Mouse (Mus musculus): ENCODE results near the gene Fam117a.
A peak's percentile ranks its signal among the peaks of the same experiment; 100 is the strongest.

Gene Fam117a

GRCm38 (mm10) chr11:95336568-95337128 is at the start of gene Fam117a:
TSS of gene Fam117a (plus strand) at chr11:95337018.
- DNase-seq (ENCODE audit: low spot score), result peak; percentile 83

DNA sequence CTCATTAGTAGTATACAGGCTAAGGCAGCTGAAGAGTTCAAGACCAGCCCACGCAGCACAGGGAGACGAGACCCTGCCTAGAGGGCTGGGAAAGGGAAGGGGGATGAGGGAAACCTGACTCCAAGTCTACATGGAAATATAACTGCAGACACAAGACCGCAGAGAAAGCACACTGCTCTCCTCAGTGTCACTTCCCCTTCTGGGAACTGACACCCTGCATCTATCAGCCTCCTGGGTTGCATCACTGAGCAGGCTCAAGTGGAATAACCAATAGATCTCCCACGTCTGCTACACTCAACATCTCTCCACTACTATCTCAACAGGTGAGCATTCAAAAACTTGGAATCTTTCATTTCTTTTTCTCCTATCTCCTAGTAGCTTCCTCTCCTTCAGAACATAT is 44.8 kb upstream of the Fam117a start:
- DNase-seq (ENCODE audit: low spot score), result no peak

GRCm38 (mm10) chr11:95293017-95293624 is 43.7 kb upstream of the Fam117a start:
- DNase-seq (ENCODE audit: low spot score), result no peak

DNA sequence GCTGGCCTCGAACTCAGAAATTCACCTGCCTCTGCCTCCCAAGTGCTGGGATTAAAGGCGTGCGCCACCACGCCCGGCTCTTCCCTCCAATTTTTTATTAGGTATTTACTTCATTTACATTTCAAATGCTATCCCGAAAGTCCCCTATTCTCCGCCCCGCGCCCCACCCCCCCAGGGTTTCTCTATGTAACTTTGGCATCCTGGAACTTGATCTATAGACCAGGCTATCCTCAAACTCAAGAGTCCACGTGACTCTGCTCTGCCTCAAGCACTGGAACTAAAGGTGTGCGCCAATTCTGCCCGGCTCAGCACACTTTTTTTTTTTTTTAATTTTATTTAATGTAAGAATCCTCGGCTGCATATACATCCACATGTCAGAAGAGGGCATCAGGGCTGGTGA is 41.1 kb upstream of the Fam117a start:
- DNase-seq (ENCODE audit: low spot score), result no peak

- no peak for DNase-seq (ENCODE audit: low spot score)
These were observed 38.7 kb upstream of the Fam117a start for GRCm38 (mm10) chr11:95298146-95298545.

DNA sequence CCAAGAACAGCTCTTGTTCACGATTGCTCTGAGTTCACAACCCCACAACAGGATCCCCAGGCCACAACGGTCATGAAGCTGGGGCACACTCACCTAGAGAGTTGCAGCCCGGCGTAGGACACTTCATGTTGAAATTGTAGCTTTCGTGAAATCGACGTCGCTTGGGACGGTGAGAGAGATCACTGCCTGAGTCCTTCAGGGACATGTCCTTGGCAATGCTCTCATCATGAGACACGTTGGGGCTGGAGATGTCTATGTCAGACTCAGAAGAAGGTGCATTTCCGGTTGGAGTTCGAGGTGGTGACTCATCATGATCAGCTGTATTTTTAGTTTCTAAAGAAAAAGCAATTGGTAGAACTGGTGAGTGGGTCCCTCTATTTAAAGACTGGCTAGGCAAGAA is 36.9 kb upstream of the Fam117a start:
- DNase-seq (ENCODE audit: low spot score), result no peak

GRCm38 (mm10) chr11:95301772-95302171 is 35.0 kb upstream of the Fam117a start:
- DNase-seq (ENCODE audit: low spot score), result no peak

DNA sequence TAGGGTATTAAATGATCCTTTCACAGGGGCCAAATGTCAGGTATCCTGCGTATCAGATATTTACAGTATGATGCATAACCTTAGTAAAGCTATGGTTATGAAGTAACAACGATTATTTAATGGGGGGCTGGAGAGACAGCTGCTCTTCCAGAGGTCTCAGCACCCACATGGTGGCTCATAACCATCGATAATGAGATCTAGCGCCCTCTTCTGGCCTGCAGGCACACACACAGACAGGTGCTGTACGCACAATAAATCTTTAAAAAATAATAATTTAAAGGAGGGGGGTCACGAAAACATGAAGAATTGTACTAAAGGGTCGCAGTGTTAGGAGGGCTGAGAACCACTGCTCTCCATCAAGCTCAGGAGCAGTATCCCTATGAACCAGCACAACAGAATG is 31.2 kb upstream of the Fam117a start:
- no peak for DNase-seq (ENCODE audit: low spot score)

GRCm38 (mm10) chr11:95307526-95307925 is 29.3 kb upstream of the Fam117a start:
- no peak for DNase-seq (ENCODE audit: low spot score)

DNA sequence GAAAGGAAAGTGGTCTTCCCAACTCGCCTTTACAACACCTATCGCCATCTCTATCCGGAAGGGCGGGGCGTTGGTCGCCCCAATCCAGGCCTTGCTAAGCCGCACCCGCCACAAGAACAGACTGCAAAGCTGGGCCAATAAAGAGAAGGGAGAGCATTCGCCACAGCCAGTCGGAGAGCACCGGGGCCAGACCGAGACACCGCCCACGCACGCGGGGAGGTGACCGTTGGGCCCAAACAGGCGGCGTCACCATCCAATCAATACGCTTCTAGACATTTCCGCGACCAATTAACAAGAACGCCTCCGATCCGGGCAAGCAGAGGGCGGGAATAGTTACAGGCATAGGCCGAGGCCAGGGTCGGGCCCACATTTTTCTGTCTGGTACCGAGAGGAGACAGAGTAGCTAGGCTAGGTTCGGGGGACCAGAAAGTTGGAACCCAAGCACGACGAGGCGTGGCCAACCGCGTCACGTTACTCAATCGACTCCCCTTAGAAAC is 27.3 kb upstream of the Fam117a start:
- peak; percentile 97 for DNase-seq (ENCODE audit: low spot score)

DNA sequence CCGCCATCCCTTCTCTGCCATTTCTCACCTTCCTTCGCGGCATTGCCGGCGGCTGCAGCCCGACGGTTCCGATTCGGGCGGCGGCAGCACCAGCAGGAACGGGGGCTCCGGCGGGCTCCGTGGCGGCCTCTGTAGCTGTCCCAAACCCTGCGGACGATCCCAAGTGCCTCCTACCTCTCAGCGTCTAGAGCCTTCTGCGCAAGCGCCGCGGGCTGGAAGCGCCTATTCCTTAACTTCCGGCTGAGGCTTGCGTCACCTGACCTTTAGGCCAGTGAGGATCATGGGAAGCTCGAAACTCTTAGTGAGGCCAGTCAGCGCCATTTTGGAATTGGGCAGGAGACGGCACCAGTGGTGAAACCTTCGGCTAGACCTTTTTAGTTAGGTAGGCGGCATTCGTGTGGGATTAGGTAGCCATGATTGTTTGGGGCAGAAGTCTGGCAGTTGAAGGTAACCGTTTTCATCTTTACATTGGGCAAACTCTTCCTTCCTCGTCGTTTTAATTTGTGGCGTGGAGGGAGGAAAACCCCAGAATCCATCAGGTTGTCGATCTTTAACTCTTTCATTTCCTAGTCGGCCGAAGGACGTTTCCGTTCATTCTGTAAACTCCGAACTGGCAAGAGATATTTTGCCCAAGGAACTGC is 26.7 kb upstream of the Fam117a start, which contains the start of gene Kat7:
Kat7 (minus strand) TSS at position 240 of the 641 bp plus-strand sequence.
- DNase-seq (ENCODE audit: low spot score), result peak; percentile 95

DNA sequence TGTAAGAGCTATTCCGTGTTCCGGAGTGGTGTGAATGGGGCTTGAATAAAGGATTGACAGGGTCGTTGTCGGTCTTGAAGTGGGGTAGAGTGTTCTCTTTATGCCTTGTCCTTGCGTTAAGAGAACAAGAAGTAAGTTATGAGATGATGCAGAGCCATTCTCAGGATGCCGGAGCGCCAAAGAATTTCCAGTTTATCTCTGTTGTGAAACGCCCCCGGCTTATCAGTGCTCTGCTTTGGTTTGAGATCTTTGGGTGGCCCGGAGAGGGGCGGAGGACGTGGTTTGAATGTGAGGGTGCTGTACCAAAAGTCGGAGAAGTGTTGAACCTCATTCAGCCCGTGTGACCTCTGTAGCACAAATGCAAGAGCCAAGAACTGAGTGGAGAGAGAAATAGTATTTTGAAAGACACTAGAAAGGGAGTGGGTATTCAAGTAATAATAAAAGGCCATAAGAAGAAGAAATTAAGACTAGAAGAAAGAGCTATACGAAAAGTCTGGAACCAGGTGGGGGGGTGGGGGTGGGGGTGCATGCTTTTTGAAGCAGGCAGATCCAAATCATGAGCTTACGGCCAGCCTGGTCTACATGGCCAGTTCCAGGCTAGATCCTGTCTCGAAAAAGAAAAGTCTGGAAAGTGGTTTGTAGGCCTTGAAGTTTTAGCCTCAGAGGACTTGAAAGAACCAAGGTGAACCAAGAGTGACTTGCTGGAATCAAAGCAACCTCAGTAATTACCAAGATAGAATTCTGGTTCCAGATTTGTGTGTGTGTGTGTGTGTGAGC is 26.0 kb upstream of the Fam117a start:
- DNase-seq (ENCODE audit: low spot score), result peak; percentile 53

GRCm38 (mm10) chr11:95311425-95311807 is 25.4 kb upstream of the Fam117a start:
- no peak for DNase-seq (ENCODE audit: low spot score)

GRCm38 (mm10) chr11:95315215-95315955 is 21.4 kb upstream of the Fam117a start:
- no peak for DNase-seq (ENCODE audit: low spot score)

GRCm38 (mm10) chr11:95318116-95318515 is 18.7 kb upstream of the Fam117a start:
- no peak for DNase-seq (ENCODE audit: low spot score)

- no peak for DNase-seq (ENCODE audit: low spot score)
These were observed 17.3 kb upstream of the Fam117a start for GRCm38 (mm10) chr11:95319506-95319905.

DNA sequence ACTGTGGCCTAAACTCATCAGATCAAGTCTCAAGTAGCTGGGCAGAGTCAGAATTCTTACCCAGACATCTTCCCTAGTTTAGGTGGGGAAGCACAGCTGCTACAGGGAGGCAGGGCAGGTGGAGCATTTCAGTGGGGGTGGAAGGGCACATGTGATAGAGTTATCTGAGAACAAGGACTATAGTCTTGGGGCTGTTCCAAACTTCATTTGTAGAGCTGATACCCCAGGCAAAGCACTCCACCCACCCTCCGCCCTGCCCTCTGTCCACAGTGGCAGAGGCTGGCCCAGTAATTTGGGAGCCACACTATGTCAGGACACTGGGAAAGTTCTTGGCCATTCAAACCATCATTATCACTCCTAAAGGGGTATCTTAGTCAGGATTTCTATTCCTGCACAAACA is 16.8 kb upstream of the Fam117a start:
- no peak for DNase-seq (ENCODE audit: low spot score)

GRCm38 (mm10) chr11:95324181-95324580 is 12.6 kb upstream of the Fam117a start:
- DNase-seq (ENCODE audit: low spot score), result no peak

GRCm38 (mm10) chr11:95325832-95326231 is 11.0 kb upstream of the Fam117a start:
- DNase-seq (ENCODE audit: low spot score), result no peak

DNA sequence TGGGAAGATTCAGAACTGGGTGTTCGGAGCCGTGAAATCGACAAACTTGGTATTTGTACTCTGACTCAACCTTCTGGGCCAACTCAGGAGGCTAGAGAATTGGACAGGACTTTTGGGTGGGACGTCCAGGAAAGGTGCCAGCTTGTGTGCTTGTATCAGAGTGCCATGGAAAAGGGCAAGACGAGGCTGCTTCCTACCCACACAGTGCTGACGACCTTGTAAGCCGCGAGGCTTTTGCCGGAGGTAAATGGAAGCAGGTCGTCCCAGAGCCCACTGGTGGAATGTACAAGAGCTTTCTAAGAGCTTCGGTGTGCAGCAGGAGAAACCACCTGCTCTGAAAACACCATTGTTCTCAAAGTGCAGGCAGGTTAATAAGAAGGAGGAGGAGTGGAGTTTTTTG is 10.6 kb upstream of the Fam117a start:
- DNase-seq (ENCODE audit: low spot score), result peak; percentile 42

DNA sequence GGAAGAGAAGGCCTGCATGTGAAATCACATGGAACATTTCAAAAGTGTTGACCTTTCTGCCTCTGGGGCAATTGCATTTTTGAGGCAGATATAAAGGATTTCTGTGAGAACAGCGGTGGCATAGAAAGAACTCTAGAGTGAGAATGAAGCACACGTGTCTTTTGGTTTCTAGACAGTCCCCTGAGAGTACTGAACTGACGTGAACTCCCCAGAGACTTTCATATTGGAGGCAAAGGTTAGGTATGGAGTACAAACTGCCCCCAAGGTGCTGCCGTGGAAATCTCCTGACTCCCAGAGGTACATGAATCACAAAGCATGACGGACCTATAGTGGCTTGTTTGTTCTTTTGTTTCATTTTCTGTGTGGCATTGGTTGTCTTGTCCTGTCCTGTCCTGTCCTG is 8.2 kb upstream of the Fam117a start:
- DNase-seq (ENCODE audit: low spot score), result no peak

DNA sequence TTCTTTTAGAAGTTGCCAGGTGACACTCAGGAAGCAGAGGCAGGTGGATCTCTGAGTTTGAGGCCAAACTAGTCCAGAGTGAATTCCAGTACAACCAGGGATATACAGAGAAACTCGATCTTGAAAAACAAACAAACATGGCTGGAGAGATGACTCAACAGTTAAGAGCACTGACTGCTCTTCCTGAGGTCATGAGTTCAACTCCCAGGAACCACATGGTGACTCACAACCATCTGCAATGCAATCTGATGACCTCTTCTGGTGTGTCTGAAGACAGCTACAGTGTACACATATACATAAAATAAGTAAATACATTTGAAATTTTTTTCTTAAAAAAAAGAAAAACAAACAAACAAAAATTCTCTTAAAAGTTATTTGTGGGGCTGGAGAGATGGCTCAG is 6.2 kb upstream of the Fam117a start:
- DNase-seq (ENCODE audit: low spot score), result no peak

Measured in testis, postnatal 10 days (tissue).